Mouse (Mus musculus): ENCODE data around the gene Sirt4. TPM values are rescaled to one million over a fixed set of nuclear protein-coding genes. Genes with fewer than 3 reads are reported as not detected.

The Sirt4 gene
- total RNA-seq, 1 experiment from 2014 or later = 38.3 TPM

DNA sequence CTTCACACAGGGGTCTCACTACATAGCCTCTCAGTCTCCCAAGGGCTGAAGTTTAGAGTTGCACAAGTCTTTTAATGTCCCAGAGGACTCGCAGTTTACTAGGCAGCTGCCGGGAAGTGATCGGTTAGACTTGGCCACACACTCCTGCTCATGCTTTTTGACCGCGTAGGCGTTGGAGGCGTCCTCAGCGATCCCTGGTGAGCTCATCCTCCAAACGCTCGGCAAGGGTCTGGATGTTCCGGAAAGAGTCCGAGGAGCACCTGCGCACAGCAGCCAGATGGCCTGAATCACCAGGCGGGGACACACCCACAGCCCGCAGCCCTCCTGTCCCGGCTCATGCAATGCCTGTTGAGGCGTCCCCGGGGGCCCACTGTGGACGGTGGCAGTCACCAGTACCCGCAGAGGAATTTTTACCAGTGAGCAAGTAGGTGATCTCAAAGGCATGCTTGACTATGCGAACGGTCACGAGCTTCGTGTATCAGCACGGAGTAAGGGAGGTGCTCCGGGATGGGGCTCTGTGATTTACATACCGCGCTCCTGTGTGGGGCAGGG, 7.3 kb upstream of the Sirt4 start:
- DNase-seq = peak; percentile 68

DNA sequence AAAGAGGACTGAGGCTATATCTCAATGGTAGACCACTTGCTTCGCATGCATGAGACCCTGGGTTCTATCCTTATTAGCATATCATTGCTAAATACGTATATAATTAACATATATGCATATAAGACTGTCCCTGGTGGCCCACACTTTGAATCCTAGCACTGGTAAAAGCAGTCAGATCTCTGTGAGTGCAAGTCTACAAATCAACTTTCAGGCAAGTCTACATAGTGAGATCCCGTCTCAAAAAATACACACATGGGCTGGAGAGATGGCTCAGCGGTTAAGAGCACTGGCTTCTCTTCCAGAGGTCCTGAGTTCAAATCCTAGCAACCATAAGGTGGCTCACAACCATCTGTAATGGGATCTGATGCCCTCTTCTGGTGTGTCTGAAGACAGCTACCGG, 6.6 kb upstream of the Sirt4 start:
- no peak for DNase-seq

DNA sequence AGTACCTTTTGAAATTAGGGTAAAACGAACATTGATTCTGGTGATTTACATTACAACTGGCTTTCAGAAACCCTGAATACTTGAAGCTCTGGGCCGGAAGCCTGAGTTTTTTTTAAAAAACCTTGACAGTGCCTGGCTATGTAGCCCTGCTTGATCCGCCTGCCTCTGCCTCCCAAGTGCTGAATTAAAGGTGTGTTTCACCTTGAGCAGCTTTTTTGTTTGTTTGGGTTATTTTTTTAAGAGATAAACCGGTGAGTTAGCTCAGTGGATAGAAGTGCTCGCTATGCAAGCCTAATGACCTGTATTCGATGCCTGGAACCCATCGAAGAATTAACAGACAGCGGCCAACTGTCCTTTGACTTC, 6.1 kb upstream of the Sirt4 start:
- no peak for DNase-seq

DNA sequence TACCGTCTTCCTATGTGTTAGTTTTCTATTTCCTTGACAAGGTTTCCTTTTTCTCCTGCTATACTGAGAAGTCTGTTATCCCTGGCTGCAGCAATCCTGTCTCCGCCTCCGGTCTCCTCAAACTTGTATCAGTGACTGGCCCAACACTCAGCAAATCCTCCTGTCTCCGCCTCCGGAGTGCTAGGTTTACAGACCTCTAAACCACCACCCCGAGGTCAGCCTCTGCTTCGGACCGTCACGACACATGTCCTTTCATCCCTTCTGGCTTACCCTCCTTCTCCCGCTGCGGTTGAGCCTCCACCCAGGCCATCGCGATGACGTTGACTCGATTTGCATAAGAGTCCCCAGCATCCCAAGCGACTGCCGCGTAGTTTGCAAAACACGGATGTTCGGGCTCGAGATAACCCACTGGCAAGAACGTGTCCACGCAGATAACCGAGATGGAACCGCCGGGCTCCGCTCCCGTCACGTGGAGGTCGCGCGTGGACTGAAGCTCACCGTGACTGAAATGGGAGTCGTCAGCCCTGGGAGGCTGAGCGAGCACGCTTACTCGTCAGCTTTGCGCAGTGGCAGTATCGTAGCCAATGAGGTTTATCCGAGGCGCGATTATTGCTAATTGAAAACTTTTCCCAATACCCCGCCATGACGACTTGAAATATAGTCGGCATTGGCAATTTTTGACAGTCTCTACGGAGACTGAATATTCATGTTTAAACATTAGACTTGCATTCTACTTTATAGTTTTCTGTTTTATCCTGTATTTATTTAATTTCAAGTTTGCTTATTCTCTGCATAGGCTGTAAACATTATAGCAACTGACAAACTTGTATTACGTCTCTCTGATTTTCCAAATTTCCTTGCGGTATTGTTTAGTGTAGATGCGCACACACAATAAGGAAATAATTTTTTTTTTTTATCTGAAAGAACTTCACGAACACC, 5.4 kb upstream of the Sirt4 start:
- DNase-seq = peak; percentile 80

DNA sequence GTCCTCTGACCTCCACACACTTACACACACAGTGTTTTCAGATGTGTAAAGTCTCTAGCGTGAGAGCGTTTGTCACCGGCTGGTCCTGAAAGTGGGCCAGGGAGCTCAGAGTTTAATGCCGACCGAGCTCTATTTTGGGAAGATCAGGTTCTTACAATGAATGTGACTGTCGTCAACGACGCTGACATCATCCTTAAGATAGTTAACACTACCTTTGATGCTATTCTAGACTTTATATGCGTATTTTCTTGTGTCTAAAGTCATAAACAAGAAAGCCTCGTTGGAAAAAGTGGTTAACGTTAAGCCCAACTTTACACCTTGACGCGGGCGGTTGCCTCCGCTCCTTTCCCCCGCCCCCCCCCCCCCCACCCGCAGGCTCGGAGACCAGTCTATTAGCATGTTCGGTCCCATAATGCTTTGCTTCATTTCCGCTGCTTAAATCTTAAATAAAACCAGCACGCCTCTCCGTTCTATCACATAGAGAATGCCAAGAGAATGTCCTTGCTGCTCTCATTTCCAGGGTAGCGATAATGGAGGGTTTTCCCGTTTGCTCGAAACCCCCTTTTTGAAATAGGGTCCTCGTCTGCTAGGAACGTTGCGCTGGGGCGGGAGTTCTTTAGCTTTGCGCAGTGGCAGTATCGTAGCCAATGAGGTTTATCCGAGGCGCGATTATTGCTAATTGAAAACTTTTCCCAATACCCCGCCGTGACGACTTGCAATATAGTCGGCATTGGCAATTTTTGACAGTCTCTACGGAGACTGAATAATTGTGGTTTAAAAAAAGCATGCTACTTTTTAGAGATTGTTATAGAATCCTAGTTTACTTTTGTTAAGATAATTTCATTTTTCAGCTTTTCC, 4.5 kb upstream of the Sirt4 start:
- peak; percentile 57 for DNase-seq

DNA sequence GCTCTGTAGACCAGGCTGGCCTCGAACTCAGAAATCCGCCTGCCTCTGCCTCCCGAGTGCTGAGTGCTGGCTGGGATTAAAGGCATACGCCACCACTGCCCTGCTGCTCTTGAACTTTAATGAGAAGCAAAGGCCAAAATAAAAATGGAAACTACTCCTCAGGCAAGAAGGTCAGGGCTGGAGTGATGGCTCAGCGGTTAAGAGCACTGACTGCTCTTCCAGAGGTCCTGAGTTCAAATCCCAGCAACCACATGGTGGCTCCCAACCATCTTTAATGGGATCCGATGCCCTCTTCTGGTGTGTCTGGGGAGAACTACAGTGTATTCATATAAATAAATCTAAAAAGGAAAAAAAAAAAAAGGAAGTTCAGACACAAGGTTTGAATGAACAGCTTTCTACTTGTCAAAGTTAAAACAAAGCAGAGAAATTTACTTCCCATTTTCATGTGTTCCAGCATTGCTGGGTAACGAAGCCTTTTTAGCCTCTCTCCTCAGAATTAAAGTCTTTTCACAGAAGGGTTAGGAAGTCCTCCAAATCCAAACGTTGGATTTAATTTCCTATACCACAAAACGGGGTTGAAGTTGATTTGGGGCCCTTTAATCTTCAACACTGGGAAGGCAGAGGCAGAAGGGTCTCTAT, 3.5 kb upstream of the Sirt4 start:
- no peak for DNase-seq

DNA sequence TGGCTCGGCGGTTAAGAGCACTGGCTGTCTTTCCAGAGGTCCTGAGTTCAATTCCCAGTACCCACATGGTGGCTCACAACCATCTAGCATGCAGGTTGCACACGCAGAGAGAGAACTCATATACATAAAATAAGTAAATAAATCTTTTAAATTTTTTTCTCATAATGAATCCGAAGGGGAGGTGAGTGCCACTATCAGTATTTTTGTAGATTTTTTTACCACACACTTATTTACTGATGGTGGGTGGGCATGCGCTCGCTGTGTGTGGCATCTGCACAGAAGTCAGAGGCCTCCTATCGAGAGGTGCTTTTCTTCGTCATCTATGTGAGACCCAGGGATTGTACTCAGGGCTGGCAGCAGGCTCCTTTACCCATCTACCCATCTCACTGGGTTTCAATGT, 2.8 kb upstream of the Sirt4 start:
- DNase-seq = no peak

DNA sequence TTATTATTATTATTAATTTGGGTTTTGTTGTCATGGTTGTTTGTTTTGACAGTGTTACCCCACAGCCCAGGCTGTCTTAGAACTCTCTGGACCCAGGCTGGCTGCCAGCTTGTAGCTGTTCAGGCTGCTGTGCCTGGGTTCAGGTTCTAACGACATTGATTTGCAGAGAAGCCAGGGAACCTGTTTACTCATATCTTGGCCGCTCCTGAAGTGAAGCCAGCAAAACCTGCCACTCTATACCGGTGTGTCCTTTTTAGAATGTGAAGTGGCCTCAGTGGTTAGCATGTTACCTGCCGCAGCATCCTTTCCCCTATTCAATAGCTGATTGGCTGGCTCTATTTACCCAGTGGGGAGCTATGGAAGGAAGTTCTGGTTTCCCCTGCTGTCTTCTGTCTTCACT, 2.2 kb upstream of the Sirt4 start:
- DNase-seq = no peak

DNA sequence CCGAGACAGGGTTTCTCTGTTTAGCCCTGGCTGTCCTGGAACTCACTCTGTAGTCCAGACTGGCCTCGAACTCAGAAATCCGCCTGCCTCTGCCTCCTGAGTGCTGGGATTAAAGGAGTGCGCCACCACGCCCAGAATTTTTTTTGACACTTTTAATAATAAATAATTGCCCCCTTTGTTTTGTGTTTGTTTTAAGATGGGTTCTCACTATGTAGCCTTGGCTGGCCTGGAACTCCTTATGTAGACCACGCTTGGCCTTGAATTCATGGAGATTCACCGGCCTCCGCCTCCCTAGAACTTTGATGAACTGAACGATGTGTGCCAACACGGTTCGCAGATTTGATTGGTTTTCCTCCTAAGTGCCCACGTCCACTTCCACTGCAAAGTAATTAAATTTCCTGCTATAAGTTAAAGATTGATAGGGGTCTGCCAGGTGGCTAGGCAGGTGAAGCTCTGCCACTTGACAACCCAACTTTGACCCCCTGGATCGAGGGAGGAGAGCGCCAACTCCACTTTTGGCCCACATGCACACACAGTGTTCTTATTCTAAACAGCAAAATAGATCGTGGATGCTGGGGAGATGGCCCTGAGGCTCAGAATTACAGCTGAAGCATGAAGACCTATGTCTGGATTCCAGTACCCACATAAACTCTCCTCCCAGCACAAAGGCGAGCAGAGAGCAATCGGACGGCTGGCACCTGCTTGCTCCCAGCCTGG, 1.1 kb upstream of the Sirt4 start:
- no peak for DNase-seq

DNA sequence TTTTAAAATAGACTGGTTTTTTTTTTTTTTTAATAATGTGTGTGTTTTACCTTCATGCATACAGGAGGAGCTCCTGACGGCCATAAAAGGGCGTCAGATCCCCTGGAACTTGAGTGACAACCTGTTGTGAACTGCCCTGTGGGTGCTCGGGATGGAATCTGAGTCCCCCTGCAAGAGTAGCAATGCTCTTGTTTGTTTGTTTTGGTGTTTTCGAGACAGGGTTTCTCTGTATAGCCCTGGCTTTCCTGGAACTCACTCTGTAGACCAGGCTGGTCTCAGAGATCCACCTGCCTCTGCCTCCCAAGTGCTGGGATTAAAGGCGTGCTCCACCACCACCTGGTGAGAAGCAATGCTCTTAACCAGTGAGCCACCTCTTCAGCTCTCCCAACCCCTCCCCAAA, 471 bp upstream of the Sirt4 start:
- no peak for DNase-seq

DNA sequence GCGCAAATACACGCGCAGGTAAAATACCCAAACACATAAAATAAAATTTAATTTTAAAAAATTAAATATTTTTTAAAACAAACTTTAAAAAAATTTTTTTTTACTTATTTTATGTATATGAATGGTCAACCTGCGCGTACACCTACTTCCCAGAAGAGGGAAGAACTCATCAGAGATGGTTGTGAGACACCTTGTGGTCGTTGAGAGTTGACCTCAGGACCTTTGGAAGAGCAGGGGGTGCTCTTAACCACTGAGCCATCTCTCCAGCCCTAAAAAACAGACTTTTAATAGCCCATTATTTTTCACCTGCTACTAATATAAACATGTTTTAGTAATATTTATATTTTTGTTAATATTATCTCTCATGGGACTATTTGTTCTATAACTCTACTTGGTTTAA, 1.1 kb downstream of the Sirt4 start:
- DNase-seq = no peak

DNA sequence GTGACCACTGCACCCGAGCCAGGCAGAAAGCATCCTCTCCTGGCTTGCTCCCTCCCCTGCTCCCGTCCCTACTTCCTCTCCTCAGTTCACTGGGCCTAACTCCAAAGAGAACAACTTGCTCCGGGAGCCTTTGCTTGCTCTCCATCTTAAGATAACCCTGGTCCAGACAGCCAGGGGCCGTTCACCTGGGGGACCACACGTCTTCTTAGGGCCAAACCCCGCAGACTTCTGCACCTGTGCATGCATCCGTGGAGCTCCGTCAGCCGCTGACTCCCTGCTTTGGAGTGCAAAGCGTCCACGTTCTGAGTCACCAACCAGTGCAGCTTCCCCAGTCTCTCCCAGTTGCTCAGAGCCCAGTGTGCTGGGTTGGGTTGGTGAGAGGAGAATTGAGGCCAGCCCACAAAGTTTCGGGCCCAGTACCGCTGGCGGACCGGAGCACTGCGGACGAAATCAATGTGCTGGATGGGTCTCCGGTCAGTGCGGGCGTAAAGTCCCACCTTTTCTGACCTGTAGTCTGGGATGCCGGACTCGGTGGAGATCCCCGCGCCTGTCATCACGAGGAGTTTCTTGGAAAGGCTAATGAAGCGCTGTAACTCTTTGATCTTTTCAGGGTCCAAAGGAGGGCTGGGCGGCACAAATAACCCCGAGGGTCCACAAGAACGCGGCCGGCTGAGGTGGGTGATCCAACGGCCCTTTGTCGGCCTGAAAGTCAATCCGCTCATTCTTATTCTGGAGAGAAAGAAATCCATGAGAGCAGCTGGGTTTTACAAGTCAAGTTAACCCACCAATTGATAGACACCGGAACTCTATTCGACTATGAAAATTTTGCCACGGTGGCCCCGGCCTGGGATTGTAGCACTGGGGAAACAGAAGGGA, 1.9 kb downstream of the Sirt4 start:
- DNase-seq = no peak

DNA sequence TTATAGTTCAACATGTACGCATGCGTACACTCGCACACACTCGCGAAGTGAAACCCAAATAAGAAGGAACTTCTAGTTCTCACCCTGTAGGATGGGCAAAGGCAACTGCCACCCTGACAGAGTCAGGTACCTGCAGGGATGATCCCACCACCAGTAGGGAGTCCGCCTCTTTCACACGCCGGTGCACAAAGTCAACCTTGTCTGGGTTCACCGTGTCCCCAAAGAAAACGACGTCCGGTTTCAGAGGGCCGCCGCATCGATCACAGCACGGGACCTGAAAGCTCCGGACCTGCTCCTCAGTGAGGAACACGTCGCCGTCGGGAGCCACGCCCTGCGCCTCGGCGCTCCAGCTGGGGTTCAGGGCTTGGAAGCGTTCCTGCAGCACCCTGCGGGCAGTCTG, 4.4 kb downstream of the Sirt4 start:
- DNase-seq = no peak

DNA sequence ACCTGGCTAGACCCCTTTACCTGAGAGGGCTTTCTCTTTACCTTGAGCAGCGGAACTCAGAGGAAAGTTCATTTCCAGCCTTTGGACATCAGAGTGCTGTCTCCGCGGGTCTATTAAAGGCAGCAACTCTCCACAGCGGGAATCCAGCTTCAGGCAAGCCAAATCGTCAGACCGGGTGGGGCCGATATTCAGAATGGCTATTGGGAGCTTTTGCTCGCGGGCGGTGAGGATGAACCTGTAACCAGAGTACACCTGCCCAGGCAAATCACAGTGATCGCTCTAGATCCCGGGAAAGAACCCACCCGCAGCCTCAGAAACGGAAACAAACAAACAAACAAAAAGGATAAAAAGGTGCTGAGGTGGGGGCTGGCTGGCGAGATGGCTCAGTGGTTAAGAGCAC, 5.0 kb downstream of the Sirt4 start:
- no peak for DNase-seq

DNA sequence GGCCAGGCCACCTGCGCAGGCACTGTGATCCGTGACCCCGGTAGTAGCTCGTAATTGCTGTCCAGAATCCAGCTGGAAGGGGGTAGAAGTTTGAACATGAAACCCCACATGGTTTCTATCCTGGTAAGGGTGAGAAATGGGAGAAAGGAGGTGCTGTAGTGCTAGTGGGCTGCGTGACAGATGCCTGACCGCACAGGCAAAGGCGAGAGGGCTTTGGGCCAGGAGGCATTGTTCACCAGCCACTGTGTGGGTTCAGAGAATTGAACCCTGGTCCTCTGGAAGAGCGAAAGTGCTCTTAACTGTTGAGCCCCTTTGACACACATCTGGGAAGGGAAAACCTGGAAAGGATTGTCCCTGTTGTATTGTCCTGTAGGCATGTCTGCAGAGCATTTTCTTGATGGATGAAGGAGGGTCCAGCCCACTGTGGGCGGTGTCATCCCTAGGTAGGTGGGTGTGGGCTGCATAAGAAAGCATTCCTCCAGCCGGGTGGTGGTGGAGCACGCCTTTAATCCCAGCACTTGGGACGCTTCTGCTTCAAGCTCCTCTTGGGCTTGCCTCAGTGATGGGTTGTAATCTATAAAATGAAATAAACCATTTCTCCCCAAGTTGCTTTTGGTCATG, 8.3 kb downstream of the Sirt4 start:
- DNase-seq = no peak

DNA sequence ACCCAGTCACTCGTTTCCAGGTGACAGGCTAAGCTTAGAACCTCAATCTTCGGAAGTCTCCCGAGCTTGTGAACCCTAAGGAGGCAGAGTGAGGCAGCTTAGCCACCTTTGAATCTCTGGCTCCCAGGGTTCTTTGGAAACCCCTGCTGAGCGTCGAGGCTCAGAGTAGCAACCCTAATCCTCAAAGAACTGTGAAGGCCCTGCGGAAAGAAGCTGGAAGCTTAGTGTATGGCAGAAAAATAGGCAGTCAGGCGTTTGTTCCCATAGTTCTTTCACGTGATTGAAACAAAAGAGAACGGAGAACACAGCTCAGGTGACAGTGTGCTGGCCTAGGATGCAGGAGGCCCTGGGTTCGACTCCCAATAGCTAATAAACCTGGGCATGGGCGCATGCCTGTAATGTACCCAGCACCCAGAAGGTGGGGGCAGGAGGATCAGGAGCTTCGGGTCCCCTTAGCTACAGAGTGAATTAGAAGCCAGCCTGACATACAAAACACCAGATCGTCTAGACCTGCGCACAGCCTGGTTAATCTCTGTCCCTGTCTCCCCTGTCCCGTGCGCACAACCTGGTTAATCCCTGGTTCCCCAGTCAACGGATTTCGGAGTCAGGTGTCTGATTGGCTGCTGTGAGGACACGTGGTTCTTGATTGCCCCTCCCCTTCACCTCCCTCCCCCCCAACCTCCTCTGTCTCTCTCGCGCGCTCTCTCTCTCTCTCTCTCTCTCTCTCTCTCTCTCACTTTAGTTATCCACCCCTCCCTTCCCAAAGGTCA, 9.0 kb downstream of the Sirt4 start:
- peak; percentile 37 for DNase-seq

DNA sequence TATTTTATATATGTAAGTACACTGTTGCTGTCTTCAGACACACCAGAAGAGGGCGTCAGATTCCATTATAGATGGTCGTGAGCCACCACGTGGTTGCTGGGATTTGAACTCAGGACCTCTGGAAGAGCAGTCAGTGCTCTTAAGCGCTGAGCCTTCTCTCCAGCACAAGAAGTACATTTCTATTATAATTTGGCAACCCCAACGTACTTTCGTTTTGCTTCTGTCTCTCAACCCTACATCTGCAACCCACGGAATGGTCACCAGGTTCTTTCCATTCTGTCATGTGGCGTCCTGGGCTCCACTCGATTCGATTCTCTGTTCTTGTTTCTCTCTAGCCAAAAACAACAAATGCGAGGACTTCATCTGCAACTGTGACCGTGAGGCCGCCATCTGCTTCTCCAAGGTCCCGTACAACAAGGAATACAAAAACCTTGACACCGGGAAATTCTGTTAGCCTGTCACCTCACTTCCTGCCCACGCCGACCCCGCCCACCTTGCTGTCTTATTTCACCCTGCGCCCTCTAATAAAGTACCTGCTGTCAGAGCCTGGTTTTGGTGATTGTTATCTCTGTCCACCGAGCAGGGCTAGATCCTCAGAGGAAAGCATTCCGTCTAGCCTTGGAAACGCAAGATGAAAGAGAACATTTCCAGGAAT, 10.2 kb downstream of the Sirt4 start:
- DNase-seq = peak; percentile 42

DNA sequence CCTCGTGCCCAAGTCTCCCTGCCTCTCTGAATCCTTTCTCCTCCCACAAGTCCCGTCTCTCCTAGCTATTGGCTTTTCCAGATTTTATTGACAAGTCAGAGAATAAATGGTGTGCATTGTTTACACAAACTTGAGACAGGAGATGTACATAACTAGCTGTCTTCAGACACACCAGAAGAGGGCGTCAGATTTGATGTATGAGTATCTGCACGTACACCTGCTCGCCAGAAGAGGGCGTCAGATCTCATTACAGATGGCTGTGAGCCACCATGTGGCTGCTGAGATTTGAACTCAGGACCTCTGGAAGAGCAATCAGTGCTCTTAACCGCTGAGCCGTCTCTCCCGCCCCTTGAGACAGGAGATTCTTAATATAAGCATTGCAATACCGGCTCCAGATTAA, 11.3 kb downstream of the Sirt4 start:
- DNase-seq = no peak

Data from adrenal gland, postnatal 25 days (tissue).